Mouse (Mus musculus): ENCODE measurements around the gene Sorbs1. TPM values are rescaled to one million over a fixed set of nuclear protein-coding genes. Genes with fewer than 3 reads are reported as not detected.

The Sorbs1 gene
- polyA plus RNA-seq, 1 experiment from 2014 or later = 35.7 TPM

- no peak overlapping the region for H3K4me2 ChIP-seq (ENCODE audit: low read depth, low read length)
- no peak overlapping the region for H3K9ac ChIP-seq (replicated peaks; ENCODE audit: low read length)
- no peak overlapping the region for H3K4me3 ChIP-seq (ENCODE audit: low read depth, low read length)
- H3K27me3 ChIP-seq (ENCODE audit: control insufficient read depth, insufficient read depth, low read length) = no peaks in the 10 kb centered on the region
- H3K9me3 ChIP-seq (replicated peaks; ENCODE audit: control insufficient read depth, low read length) = no peaks in the 10 kb centered on the region
- 64% methylated on average over 4 of the region's 4 CpGs for WGBS
- no peak overlapping the region for H3K27ac ChIP-seq (replicated peaks; ENCODE audit: low read depth, low read length)
- DNase-seq (ENCODE audit: low spot score) (no peak), ATAC-seq (replicated peaks; ENCODE audit: insufficient number of reproducible peaks, low FRiP score, low TSS enrichment, low read depth) (no peak)
- H3K36me3 ChIP-seq (replicated peaks; ENCODE audit: control insufficient read depth, insufficient read depth, low read depth, low read length) = no peaks in the 10 kb centered on the region; the same call in 1 of the 2 replicates
- no peaks in the 10 kb centered on the region for H3K4me1 ChIP-seq (ENCODE audit: control insufficient read depth, insufficient read depth, low read length)
These were observed 141.7 kb downstream of the Sorbs1 start for GRCm38 (mm10) chr19:40371866-40372265.

GRCm38 (mm10) chr19:40369852-40370811 is 143.4 kb downstream of the Sorbs1 start:
- Histone ChIP-seq H3K4me1 (ENCODE audit: control insufficient read depth, insufficient read depth, low read length) (no peaks in the 10 kb centered on the region), H3K27ac (replicated peaks; ENCODE audit: low read depth, low read length) (no peak overlapping the region), H3K9me3 (replicated peaks; ENCODE audit: control insufficient read depth, low read length) (no peaks in the 10 kb centered on the region), H3K4me2 (ENCODE audit: low read depth, low read length) (no peak overlapping the region), H3K36me3 (replicated peaks; ENCODE audit: control insufficient read depth, insufficient read depth, low read depth, low read length) (no peaks in the 10 kb centered on the region; the same call in 1 of the 2 replicates), H3K4me3 (ENCODE audit: low read depth, low read length) (no peak overlapping the region), H3K27me3 (ENCODE audit: control insufficient read depth, insufficient read depth, low read length) (no peaks in the 10 kb centered on the region), H3K9ac (replicated peaks; ENCODE audit: low read length) (no peak overlapping the region)
- DNase-seq (ENCODE audit: low spot score) = no peak
- no peak for ATAC-seq (replicated peaks; ENCODE audit: insufficient number of reproducible peaks, low FRiP score, low TSS enrichment, low read depth)
- 66% methylated on average over 18 of the region's 18 CpGs for WGBS

GRCm38 (mm10) chr19:40368517-40368916 is 145.1 kb downstream of the Sorbs1 start:
- Histone ChIP-seq H3K9me3 (replicated peaks; ENCODE audit: control insufficient read depth, low read length) (no peaks in the 10 kb centered on the region), H3K4me1 (ENCODE audit: control insufficient read depth, insufficient read depth, low read length) (no peaks in the 10 kb centered on the region), H3K4me3 (ENCODE audit: low read depth, low read length) (no peak overlapping the region), H3K9ac (replicated peaks; ENCODE audit: low read length) (no peak overlapping the region), H3K27ac (replicated peaks; ENCODE audit: low read depth, low read length) (no peak overlapping the region), H3K4me2 (ENCODE audit: low read depth, low read length) (no peak overlapping the region), H3K36me3 (replicated peaks; ENCODE audit: control insufficient read depth, insufficient read depth, low read depth, low read length) (no peaks in the 10 kb centered on the region; the same call in 1 of the 2 replicates), H3K27me3 (ENCODE audit: control insufficient read depth, insufficient read depth, low read length) (no peaks in the 10 kb centered on the region)
- ATAC-seq (replicated peaks; ENCODE audit: insufficient number of reproducible peaks, low FRiP score, low TSS enrichment, low read depth) = no peak
- 95% methylated on average over 2 of the region's 2 CpGs for WGBS
- no peak for DNase-seq (ENCODE audit: low spot score)

DNA sequence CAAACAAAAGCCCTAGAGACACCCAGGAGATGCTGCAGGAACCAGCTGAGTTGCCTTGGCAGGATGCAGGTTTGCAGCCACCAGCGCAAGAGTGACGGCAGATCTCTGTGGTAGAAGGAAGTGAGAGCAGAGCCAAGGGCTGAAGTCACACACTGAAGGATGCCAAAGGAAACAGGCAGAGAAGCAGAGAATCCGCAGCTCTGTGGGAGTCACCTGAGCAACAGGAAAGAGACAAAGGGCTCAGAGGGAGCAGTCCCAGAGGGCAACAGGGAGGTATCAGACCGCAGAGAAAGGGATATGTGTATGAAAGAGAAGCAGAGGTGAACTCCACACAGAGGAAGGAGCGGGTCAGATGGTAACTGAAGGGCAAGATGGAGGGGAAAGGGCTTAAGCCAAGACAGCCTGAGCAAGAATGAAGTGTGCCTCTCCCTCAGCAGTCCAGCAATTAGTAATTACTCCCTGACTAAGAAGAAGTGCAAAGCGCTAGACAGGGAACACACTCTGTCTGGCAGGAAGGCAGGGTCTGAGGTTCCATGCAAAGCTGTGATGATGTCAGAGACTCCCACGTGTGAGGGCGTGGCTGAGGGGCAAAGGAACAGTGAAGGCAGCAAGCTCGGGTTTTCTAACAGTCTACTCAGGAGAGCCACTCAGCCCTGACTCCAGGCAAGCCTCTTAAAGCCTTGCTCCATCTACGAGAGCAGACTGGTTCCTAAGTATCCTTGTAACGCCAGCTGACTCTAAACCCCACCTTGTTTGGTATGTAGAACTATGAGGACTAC is 147.2 kb downstream of the Sorbs1 start:
- no peaks in the 10 kb centered on the region for H3K27me3 ChIP-seq (ENCODE audit: control insufficient read depth, insufficient read depth, low read length)
- no peak overlapping the region for H3K4me2 ChIP-seq (ENCODE audit: low read depth, low read length)
- H3K36me3 ChIP-seq (replicated peaks; ENCODE audit: control insufficient read depth, insufficient read depth, low read depth, low read length) = no peaks in the 10 kb centered on the region; the same call in 1 of the 2 replicates
- 26% methylated on average over 11 of the region's 11 CpGs for WGBS
- H3K9ac ChIP-seq (replicated peaks; ENCODE audit: low read length) = no peak overlapping the region
- DNase-seq (ENCODE audit: low spot score) (peak; percentile 70), ATAC-seq (replicated peaks; ENCODE audit: insufficient number of reproducible peaks, low FRiP score, low TSS enrichment, low read depth) (peak; percentile 60; the same call in 1 of the 2 replicates)
- H3K4me1 ChIP-seq (ENCODE audit: control insufficient read depth, insufficient read depth, low read length) = no peaks in the 10 kb centered on the region
- no peaks in the 10 kb centered on the region for H3K9me3 ChIP-seq (replicated peaks; ENCODE audit: control insufficient read depth, low read length)
- no peak overlapping the region for H3K27ac ChIP-seq (replicated peaks; ENCODE audit: low read depth, low read length)
- H3K4me3 ChIP-seq (ENCODE audit: low read depth, low read length) = no peak overlapping the region

- ATAC-seq (replicated peaks; ENCODE audit: insufficient number of reproducible peaks, low FRiP score, low TSS enrichment, low read depth) = no peak
- no peaks in the 10 kb centered on the region for H3K27me3 ChIP-seq (ENCODE audit: control insufficient read depth, insufficient read depth, low read length)
- no peak overlapping the region for H3K4me2 ChIP-seq (ENCODE audit: low read depth, low read length)
- 86% methylated on average over 5 of the region's 5 CpGs for WGBS
- H3K4me1 ChIP-seq (ENCODE audit: control insufficient read depth, insufficient read depth, low read length) = no peaks in the 10 kb centered on the region
- no peaks in the 10 kb centered on the region; the same call in 1 of the 2 replicates for H3K36me3 ChIP-seq (replicated peaks; ENCODE audit: control insufficient read depth, insufficient read depth, low read depth, low read length)
- no peak overlapping the region for H3K4me3 ChIP-seq (ENCODE audit: low read depth, low read length)
- H3K9ac ChIP-seq (replicated peaks; ENCODE audit: low read length) = no peak overlapping the region
- no peaks in the 10 kb centered on the region for H3K9me3 ChIP-seq (replicated peaks; ENCODE audit: control insufficient read depth, low read length)
- H3K27ac ChIP-seq (replicated peaks; ENCODE audit: low read depth, low read length) = no peak overlapping the region
- DNase-seq (ENCODE audit: low spot score) = no peak
These were observed 148.4 kb downstream of the Sorbs1 start for GRCm38 (mm10) chr19:40365137-40365536.

DNA sequence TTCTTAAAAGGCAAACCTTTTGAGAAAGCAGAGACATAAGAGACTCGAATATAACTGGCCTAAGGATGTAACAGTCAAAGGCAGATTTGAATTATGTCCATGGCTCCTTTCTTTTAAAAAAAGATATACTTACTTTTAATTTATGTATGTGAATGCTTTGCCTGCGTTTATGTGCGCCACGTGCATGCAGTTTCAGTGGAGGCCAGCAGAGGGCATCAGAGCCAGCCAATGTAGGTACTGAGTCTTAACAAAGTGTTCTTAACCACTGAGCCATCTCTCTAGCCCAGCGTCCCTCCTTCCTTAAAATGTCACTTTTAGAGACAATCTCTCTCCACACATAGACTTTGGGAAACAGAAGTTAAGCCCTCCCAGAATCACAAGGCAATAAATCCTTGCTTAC is 150.1 kb downstream of the Sorbs1 start:
- ATAC-seq (replicated peaks; ENCODE audit: insufficient number of reproducible peaks, low FRiP score, low TSS enrichment, low read depth) (no peak), DNase-seq (ENCODE audit: low spot score) (no peak)
- Histone ChIP-seq H3K4me3 (ENCODE audit: low read depth, low read length) (no peak overlapping the region), H3K9ac (replicated peaks; ENCODE audit: low read length) (no peak overlapping the region), H3K27me3 (ENCODE audit: control insufficient read depth, insufficient read depth, low read length) (no peaks in the 10 kb centered on the region), H3K4me1 (ENCODE audit: control insufficient read depth, insufficient read depth, low read length) (no peaks in the 10 kb centered on the region), H3K9me3 (replicated peaks; ENCODE audit: control insufficient read depth, low read length) (no peaks in the 10 kb centered on the region), H3K36me3 (replicated peaks; ENCODE audit: control insufficient read depth, insufficient read depth, low read depth, low read length) (no peaks in the 10 kb centered on the region; the same call in 1 of the 2 replicates), H3K27ac (replicated peaks; ENCODE audit: low read depth, low read length) (no peak overlapping the region), H3K4me2 (ENCODE audit: low read depth, low read length) (no peak overlapping the region)
- WGBS = 94% methylated on average over 5 of the region's 5 CpGs

DNA sequence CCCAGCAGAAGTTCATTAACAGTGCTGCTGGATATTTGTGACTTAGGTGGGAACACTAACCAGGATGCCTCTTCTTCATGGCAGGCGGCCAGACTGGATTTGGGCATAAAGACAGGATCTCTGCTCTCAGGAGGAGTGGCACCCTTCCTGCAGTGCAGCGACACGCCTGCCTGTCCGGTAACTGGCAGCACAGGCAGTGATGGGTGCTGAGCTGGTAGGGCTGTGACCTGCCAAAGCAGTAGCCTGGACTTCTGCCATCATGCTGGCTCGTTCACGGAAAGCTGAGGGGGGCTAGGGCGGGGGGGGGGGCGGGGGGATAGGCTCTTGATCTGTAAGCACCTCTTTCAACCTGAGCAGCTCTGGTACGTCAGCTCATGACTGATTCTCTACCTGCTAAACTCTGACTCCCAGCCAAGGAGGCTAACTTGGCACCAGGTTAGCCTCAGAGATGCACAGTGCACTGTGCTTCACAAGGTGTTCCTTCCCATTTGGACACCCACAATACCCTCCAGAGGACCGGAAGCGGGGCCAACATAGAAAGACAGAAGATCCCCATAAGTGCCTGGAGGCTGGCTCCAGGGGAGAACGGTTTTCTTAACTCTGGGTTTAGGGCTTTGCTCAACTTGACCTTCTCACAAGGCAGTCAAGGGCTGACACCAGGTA is 151.2 kb downstream of the Sorbs1 start:
- Histone ChIP-seq H3K36me3 (replicated peaks; ENCODE audit: control insufficient read depth, insufficient read depth, low read depth, low read length) (no peaks in the 10 kb centered on the region; the same call in 1 of the 2 replicates), H3K4me1 (ENCODE audit: control insufficient read depth, insufficient read depth, low read length) (no peaks in the 10 kb centered on the region), H3K27ac (replicated peaks; ENCODE audit: low read depth, low read length) (no peak overlapping the region), H3K27me3 (ENCODE audit: control insufficient read depth, insufficient read depth, low read length) (no peaks in the 10 kb centered on the region), H3K4me2 (ENCODE audit: low read depth, low read length) (no peak overlapping the region), H3K9ac (replicated peaks; ENCODE audit: low read length) (no peak overlapping the region), H3K4me3 (ENCODE audit: low read depth, low read length) (no peak overlapping the region), H3K9me3 (replicated peaks; ENCODE audit: control insufficient read depth, low read length) (no peaks in the 10 kb centered on the region)
- WGBS = 81% methylated on average over 11 of the region's 12 CpGs
- ATAC-seq (replicated peaks; ENCODE audit: insufficient number of reproducible peaks, low FRiP score, low TSS enrichment, low read depth) (no peak), DNase-seq (ENCODE audit: low spot score) (no peak)
